Mouse (Mus musculus) liver, embryonic 16.5 days (tissue): ENCODE measurements around the gene Ank2. TPM values are rescaled to one million over a fixed set of nuclear protein-coding genes. Genes with fewer than 3 reads are reported as not detected.

Source experiments
- ATAC-seq: fragments of 200-750 bp; cut with Nextera tagmentation; 2 replicates; pipeline ENCODE4 v1.8.0; 2017; ENCODE audit warnings: low read depth, mild to moderate bottlenecking, moderate number of reproducible peaks, moderate library complexity
- H3K27ac ChIP-seq: fragments of 300-500 bp; sonication (generic); 2 replicates; pipeline ENCODE4 v1.5.1; 2014; ENCODE audit warnings: mild to moderate bottlenecking, low read length
- H3K27me3 ChIP-seq: fragments of 300-500 bp; sonication (generic); 2 replicates; pipeline ENCODE4 v1.6.1; 2014; ENCODE audit warnings: low read depth, low read length, mixed read lengths; ENCODE audit not compliant: control insufficient read depth, insufficient read depth
- H3K36me3 ChIP-seq: fragments of 300-500 bp; sonication (generic); 2 replicates; pipeline ENCODE4 v1.6.1; 2014; ENCODE audit warnings: mild to moderate bottlenecking; ENCODE audit not compliant: control insufficient read depth, insufficient read depth
- H3K4me1 ChIP-seq: fragments of 300-500 bp; sonication (generic); 2 replicates; pipeline ENCODE4 v1.6.1; 2014; ENCODE audit warnings: low read depth, low read length, mixed read lengths; ENCODE audit not compliant: control insufficient read depth
- H3K4me2 ChIP-seq: fragments of 300-500 bp; sonication (generic); 2 replicates; pipeline ENCODE4 v1.6.1; 2014; ENCODE audit warnings: low read depth, low read length, mixed read lengths
- H3K4me3 ChIP-seq: fragments of 300-500 bp; sonication (generic); 2 replicates; pipeline ENCODE4 v1.5.1; 2014; ENCODE audit warnings: low read depth, mild to moderate bottlenecking, low read length
- H3K9ac ChIP-seq: fragments of 300-500 bp; sonication (generic); 2 replicates; pipeline ENCODE4 v1.6.1; 2014; ENCODE audit warnings: low read depth, low read length
- H3K9me3 ChIP-seq: fragments of 300-500 bp; sonication (generic); replicated peaks from 2 replicates; pipeline ENCODE4 v1.6.1; 2016; ENCODE audit warnings: low read length; ENCODE audit not compliant: control insufficient read depth
- WGBS: fragments of 180-500 bp; shearing (Covaris S2); extraction: QIAGEN DNeasy Blood & Tissue Kit; methylation state at CpG from one replicate; pipeline ENCODE4 v1.1.7; 2014; ENCODE audit not compliant: insufficient replicate concordance; 5-methylcytosine and 5-hydroxymethylcytosine counted together
- polyA plus RNA-seq: library from polyadenylated mRNA; unstranded; fragments of >200 nt; fragmentation: Nextera tagmentation; extraction: Ambion mirVana; gene quantifications from 2 replicates; pipeline ENCODE4 v1.2.1, GENCODE M21; 2015

The Ank2 gene
- polyA plus RNA-seq, 1 experiment from 2014 or later, result 10.4 TPM

DNA sequence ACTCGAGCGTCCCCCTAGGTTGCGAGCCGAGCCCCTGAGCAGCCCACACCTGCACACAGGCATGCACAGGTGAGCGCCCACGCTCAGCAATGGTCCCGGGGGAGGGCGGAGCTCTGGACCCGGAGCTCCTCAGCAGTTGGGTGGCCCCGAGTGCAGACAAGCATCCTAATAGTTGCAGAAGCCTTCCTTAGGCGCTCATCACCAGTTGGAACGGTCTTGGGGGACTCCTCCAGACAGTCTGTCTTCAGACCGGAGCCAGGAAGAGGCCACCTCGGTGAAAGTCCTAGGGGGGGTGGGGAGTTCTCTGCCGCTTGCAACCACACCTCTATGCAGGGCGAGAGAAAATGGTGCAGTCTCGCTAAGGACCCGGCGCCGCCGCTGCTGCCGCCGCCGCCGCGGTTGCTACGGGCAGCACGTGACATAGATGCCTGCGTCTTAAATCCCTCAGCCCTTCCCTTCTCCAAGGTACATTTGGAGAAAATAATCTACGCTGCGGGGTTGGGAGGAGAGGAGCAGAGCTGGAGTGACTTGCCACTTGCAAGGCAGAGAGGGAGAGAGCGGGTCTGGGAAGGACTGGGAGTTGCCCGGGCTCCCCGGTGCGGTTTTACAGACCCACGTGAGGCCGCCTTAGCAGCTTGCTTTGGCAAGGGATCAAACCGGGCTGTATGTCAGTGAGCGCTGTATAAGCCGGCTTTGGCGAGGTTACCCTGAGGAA lies 337.0 kb downstream of the Ank2 start:
- no peak overlapping the region for H3K9ac ChIP-seq
- under 1% methylated on average over 41 of the region's 41 CpGs for WGBS

DNA sequence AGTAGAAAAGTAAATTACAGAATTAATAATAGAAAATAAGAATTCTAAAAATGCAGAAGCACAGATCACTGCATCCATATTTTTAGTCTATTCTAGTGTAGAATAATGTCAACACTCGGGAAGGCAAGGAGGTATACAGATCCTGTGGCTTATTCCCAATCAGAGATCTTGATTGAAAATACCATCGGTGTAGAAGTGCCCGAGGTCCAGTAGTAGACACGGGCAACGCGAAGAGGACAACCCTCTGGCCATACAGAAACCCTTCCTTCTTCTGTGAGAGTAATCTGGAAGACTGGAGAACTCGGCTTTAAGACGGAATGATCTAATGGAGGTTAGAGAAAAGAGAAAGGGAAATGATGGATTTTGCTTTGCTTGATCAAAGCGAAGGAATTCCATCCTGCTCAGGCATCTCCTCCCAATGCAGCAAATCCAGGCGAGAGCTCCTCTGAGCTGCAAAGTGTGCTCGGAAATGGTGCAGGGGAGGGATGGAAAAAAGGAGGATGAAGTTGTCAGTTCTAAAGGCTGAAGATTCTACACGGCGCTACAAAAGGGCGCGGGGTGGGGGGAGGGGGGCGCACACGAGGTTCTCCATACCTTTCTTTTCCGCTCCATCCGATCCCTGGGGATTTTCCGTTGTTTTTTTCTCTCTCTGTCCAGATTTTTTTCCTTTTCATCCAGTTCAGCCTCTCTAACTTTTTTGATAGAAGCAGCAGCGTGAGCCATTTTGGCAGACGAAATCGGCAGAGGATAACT lies 337.9 kb downstream of the Ank2 start:
- Histone ChIP-seq H3K27me3 (peaks cover 22% of the 10 kb centered on the region), H3K36me3 (no peaks in the 10 kb centered on the region), H3K9me3 (no peaks in the 10 kb centered on the region), H3K4me2 (peak overlapping the region; percentile 34), H3K27ac (no peak overlapping the region), H3K4me3 (peak overlapping the region; percentile 53), H3K9ac (no peak overlapping the region), H3K4me1 (no peaks in the 10 kb centered on the region)
- ATAC-seq, result no peak
- 7% methylated on average over 23 of the region's 23 CpGs for WGBS

More for the DNA sequence above, 337.0 kb downstream of the Ank2 start:
- peak overlapping the region; percentile 53 for H3K4me3 ChIP-seq
- no peak overlapping the region for H3K27ac ChIP-seq
- no peaks in the 10 kb centered on the region for H3K9me3 ChIP-seq
- H3K4me2 ChIP-seq, result peak overlapping the region; percentile 34
- H3K27me3 ChIP-seq, result peaks cover 22% of the 10 kb centered on the region
- H3K4me1 ChIP-seq, result no peaks in the 10 kb centered on the region
- peak; percentile 76 for ATAC-seq
- no peaks in the 10 kb centered on the region for H3K36me3 ChIP-seq

DNA sequence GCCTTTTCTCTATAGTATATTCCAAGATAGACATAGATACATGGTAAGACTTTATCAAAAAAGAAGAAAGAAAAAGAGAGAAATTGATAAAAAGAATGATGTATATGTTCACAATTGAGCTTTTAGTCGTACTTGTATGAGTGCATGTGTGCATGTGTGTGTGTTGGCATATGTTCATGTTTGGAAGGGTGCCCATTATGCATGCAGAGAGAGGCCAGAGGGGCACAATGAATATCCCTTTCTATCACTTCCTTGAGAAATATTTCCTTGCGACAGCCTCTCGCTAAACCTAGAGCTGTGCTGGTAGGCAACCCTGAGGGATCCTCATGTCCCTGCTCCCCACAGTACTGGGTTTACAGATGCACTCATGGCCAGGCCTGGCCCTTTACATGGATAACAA lies 341.4 kb downstream of the Ank2 start:
- H3K4me3 ChIP-seq, result no peak overlapping the region
- H3K9ac ChIP-seq, result no peak overlapping the region
- ATAC-seq, result no peak
- 61% methylated on average over 3 of the region's 3 CpGs for WGBS
- H3K27ac ChIP-seq, result no peak overlapping the region
- no peak overlapping the region for H3K4me2 ChIP-seq
- H3K9me3 ChIP-seq, result no peaks in the 10 kb centered on the region
- peaks cover 15% of the 10 kb centered on the region for H3K27me3 ChIP-seq
- H3K36me3 ChIP-seq, result no peaks in the 10 kb centered on the region
- H3K4me1 ChIP-seq, result no peaks in the 10 kb centered on the region

DNA sequence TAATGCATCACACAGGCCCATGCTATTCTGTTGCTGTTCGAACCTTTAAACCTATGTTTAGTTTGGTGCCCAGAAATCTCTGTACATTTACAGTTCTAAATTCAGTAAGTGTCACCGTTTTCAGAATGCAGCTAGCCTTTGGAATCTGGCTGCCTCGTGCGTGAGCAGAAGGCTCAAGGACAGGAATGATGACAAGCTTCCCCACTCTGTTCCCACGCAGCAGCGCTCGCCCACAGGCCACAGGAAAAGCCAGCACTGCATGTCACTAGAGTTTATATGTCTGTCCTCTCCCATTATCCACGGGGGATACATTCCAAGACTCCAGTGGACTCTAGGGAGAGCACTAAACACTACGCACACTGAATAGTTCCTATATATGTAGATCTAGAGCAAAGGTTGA lies 343.1 kb downstream of the Ank2 start:
- no peaks in the 10 kb centered on the region for H3K4me1 ChIP-seq
- peaks cover under 1% of the 10 kb centered on the region; the same call in 1 of the 2 replicates for H3K27me3 ChIP-seq
- 51% methylated on average over 9 of the region's 9 CpGs for WGBS
- no peak overlapping the region for H3K27ac ChIP-seq
- H3K4me2 ChIP-seq, result no peak overlapping the region
- no peaks in the 10 kb centered on the region for H3K36me3 ChIP-seq
- no peak overlapping the region for H3K9ac ChIP-seq
- H3K4me3 ChIP-seq, result no peak overlapping the region
- ATAC-seq, result peak; percentile 24; the same call in 1 of the 2 replicates
- no peaks in the 10 kb centered on the region for H3K9me3 ChIP-seq

DNA sequence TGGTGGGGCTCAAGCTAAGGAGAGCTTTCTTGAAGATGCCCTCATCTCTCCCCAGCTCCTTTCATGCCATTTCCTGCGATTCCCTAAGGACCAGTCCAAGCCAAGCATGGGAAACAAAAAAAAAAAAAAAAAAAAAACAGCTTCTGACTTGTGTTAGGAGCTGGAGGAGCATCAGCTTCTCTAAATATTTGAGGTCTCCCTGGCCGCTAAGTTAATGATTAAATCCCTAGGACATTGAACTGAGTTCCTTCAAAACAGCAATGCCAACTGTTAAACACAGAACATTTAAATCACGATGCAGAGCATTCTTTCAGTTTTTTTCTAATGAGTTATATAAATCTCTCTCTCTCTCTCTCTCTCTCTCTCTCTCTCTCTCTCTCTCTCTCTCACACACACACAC lies 345.3 kb downstream of the Ank2 start:
- H3K4me2 ChIP-seq, result no peak overlapping the region
- WGBS, result 53% methylated on average over 3 of the region's 3 CpGs

DNA sequence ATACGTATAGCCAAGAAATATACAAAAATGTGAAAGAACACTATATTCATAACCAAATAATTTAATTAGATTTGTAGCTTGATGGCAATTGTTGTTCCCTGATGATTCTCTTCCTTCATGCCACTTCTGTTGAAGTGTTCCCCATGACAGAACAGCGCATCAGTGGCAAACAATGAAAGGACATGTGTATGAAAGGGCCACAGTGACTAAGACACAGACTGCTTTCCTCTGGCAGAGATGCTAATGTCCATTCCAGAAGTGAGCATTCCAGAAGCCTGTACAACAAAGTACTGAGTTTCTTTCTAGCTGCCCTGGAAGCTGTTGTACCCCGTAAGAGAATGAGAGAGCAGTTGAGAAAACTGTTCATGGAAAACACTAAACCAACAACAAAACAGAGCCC lies 345.7 kb downstream of the Ank2 start:
- no peak for ATAC-seq
- H3K9ac ChIP-seq, result no peak overlapping the region
- H3K4me1 ChIP-seq, result no peaks in the 10 kb centered on the region
- no peaks in the 10 kb centered on the region for H3K27me3 ChIP-seq
- H3K9me3 ChIP-seq, result no peaks in the 10 kb centered on the region
- no peaks in the 10 kb centered on the region for H3K36me3 ChIP-seq
- H3K27ac ChIP-seq, result peak overlapping the region; percentile 52
- H3K4me3 ChIP-seq, result no peak overlapping the region
- whole genome bisulfite sequencing, result 64% methylated on average over 3 of the region's 3 CpGs
- H3K4me2 ChIP-seq, result no peak overlapping the region

More for the DNA sequence above, 345.3 kb downstream of the Ank2 start:
- no peaks in the 10 kb centered on the region for H3K27me3 ChIP-seq
- ATAC-seq, result peak; percentile 64
- no peaks in the 10 kb centered on the region for H3K36me3 ChIP-seq
- H3K4me1 ChIP-seq, result no peaks in the 10 kb centered on the region
- H3K9ac ChIP-seq, result no peak overlapping the region
- H3K4me3 ChIP-seq, result no peak overlapping the region
- H3K9me3 ChIP-seq, result no peaks in the 10 kb centered on the region
- H3K27ac ChIP-seq, result peak overlapping the region; percentile 61

DNA sequence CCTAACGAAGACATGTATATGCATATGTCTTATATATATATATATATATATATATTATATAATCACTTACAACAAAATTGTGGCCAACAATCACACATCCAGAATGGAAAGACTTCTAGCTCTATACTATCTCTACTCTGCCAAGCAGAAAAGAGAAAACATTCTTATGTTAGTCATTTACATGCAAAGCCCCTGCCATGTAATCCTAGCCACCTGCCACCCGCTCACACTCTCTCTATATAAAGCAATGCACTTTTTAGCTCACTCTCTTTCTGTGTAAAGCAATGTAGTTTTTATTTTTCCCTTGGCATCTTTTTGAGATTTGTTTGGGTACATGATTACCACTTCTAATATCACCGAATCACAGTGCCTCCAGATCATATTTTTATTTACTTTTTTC lies 350.5 kb downstream of the Ank2 start:
- Histone ChIP-seq H3K27ac (no peak overlapping the region), H3K4me3 (no peak overlapping the region), H3K27me3 (no peaks in the 10 kb centered on the region), H3K9ac (no peak overlapping the region), H3K36me3 (no peaks in the 10 kb centered on the region), H3K4me1 (no peaks in the 10 kb centered on the region), H3K9me3 (no peaks in the 10 kb centered on the region), H3K4me2 (no peak overlapping the region)
- no peak for ATAC-seq
- WGBS, result 66% methylated on average over 3 of the region's 3 CpGs

DNA sequence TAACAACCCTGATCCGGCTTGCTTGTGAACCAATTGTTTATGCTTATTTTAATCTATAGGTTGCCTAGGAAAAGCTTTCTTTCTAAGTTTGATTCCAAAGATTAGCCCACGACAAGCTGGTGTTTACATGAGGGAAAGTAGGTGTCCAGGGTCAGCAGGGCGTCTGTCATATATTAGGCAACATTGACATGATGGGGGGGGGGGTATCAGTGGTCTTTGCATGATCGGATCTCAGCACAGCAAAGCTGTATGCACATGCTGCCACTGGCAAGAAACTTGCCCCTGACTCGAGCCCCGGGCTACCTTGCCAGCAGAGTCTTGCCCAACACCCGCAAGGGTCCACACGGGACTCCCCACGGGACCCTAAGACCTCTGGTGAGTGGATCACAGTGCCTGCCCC lies 358.6 kb downstream of the Ank2 start:
- Histone ChIP-seq H3K4me2 (no peak overlapping the region), H3K27me3 (no peaks in the 10 kb centered on the region), H3K9ac (no peak overlapping the region), H3K4me1 (no peaks in the 10 kb centered on the region), H3K36me3 (no peaks in the 10 kb centered on the region), H3K27ac (no peak overlapping the region), H3K9me3 (no peaks in the 10 kb centered on the region), H3K4me3 (no peak overlapping the region)
- no peak for ATAC-seq
- 64% methylated on average over 9 of the region's 9 CpGs for WGBS

DNA sequence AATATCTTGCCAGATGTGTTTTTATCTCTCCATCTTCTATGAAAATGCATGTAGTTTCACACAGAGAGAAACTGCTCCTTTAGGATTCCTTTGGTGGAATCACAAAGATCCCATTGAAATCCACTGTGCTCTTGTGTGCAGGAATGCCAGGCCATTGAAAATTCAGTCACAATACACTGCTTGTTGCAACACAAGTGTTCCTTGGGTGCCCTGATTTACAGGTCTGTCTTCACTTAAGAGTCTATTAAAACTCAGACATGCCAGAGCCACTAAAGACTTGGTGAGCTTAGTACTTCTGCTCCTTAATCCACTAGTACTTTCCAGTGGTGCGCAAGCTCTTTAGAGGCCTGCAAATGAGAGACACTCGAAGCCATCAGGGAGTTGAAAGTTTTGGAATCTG lies 359.5 kb downstream of the Ank2 start:
- no peak for ATAC-seq
- WGBS, result 66% methylated on average over 2 of the region's 2 CpGs
- no peaks in the 10 kb centered on the region for H3K27me3 ChIP-seq

More for the DNA sequence above, 359.5 kb downstream of the Ank2 start:
- H3K9ac ChIP-seq, result no peak overlapping the region
- H3K9me3 ChIP-seq, result no peaks in the 10 kb centered on the region
- H3K36me3 ChIP-seq, result no peaks in the 10 kb centered on the region
- H3K4me1 ChIP-seq, result no peaks in the 10 kb centered on the region
- H3K4me2 ChIP-seq, result no peak overlapping the region
- H3K27ac ChIP-seq, result no peak overlapping the region
- no peak overlapping the region for H3K4me3 ChIP-seq
